Mouse (Mus musculus): ENCODE data around the gene Atoh7. TPM values are rescaled to one million over a fixed set of nuclear protein-coding genes. Genes with fewer than 3 reads are reported as not detected.

Atoh7 gene
- total RNA-seq, 2 experiments from 2014 or later = not detected

DNA sequence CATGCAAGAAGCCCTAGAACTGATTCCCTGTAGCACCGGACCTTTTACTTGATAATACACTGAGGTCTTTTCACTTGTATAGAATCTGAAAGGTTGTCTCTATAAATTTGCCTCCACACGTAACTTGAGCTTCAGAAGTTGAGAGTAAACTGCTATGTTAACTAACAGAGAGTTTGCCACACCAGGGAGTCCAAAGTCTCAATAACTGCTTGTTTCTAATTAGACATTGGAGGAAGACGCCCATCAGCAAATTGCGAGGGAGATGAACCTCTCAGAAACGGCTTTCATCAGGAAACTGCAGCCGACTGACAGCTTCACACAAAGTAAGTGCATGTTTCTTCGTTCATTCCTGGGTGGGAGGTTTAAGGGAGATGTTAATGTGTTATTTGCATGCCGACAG lies 33.9 kb upstream of the Atoh7 start:
- no peak overlapping the region for H3K27ac ChIP-seq
- no peak for TF ChIP-seq CTCF (IDR thresholded peaks at IDR 0.05)
- no peak for DNase-seq
- intact Hi-C loops (cut with DNase I) = loop anchor here (2.0 kb wide), 1 partner anchor 41 kb away; the partner anchor contains the start of genes Hnrnph3 and Pbld2
- no peak overlapping the region for H3K4me3 ChIP-seq

- intact Hi-C loops (cut with DNase I) = loop anchor here (2.0 kb wide), 1 partner anchor 41 kb away; the partner anchor contains the start of genes Hnrnph3 and Pbld2
- peak; percentile 94; the same call in 1 of the 2 replicates for TF ChIP-seq CTCF (IDR thresholded peaks at IDR 0.05)
- Histone ChIP-seq H3K27ac (no peak overlapping the region), H3K4me3 (no peak overlapping the region)
- peak; percentile 87 for DNase-seq
Measured at GRCm38 (mm10) chr10:63065988-63066387, 33.5 kb upstream of the Atoh7 start.

- no peak for DNase-seq
- intact Hi-C loops (cut with DNase I) = no loop called here
- no peak overlapping the region for H3K27ac ChIP-seq
- no peak overlapping the region for H3K4me3 ChIP-seq
- TF ChIP-seq CTCF (IDR thresholded peaks at IDR 0.05) = no peak
Measured at GRCm38 (mm10) chr10:63086304-63086703, 13.1 kb upstream of the Atoh7 start.

DNA sequence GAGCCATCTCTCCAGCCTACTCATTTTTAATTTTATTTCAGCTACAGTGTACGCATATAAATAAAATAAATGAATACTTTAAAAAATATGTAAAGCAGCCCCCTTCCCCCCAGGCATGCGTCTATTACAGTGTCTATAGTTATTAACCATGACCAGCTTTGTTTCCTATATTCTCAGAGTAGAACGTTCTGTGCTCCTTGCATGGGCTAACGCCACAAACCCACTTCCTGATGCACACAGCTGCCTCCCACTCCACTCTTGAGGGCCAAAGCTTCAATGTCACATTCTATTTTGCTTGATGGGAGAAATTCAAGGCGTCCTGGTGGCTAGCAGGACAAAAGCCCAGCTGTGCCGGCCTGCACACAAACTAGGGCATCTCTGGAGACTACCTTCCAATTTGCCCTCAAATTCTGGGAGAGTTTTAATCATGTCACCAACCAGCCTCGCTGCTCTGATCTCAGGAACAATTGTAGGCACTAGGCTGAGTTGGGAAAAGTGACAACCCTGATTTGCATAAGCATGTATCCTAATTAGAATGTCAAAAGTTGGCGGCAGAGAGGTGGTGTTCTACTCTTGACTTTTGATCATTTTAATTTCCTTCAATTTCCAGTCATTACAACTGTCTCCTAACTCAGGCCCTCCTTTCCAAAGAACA lies 10.2 kb upstream of the Atoh7 start:
- Histone ChIP-seq H3K27ac (no peak overlapping the region), H3K4me3 (peak overlapping the region; percentile 49)
- intact Hi-C loops (cut with DNase I) = no loop called here
- no peak for TF ChIP-seq CTCF (IDR thresholded peaks at IDR 0.05)
- no peak for DNase-seq

- intact Hi-C loops (cut with DNase I) = no loop called here
- Histone ChIP-seq H3K4me3 (peak overlapping the region; percentile 49), H3K27ac (no peak overlapping the region)
- no peak for DNase-seq
- no peak for TF ChIP-seq CTCF (IDR thresholded peaks at IDR 0.05)
Measured at GRCm38 (mm10) chr10:63089758-63090571, 9.5 kb upstream of the Atoh7 start.

- Histone ChIP-seq H3K4me3 (no peak overlapping the region), H3K27ac (no peak overlapping the region)
- intact Hi-C loops (cut with DNase I) = no loop called here
- TF ChIP-seq CTCF (IDR thresholded peaks at IDR 0.05) = no peak
- no peak for DNase-seq
Measured at GRCm38 (mm10) chr10:63091915-63092314, 7.5 kb upstream of the Atoh7 start.

DNA sequence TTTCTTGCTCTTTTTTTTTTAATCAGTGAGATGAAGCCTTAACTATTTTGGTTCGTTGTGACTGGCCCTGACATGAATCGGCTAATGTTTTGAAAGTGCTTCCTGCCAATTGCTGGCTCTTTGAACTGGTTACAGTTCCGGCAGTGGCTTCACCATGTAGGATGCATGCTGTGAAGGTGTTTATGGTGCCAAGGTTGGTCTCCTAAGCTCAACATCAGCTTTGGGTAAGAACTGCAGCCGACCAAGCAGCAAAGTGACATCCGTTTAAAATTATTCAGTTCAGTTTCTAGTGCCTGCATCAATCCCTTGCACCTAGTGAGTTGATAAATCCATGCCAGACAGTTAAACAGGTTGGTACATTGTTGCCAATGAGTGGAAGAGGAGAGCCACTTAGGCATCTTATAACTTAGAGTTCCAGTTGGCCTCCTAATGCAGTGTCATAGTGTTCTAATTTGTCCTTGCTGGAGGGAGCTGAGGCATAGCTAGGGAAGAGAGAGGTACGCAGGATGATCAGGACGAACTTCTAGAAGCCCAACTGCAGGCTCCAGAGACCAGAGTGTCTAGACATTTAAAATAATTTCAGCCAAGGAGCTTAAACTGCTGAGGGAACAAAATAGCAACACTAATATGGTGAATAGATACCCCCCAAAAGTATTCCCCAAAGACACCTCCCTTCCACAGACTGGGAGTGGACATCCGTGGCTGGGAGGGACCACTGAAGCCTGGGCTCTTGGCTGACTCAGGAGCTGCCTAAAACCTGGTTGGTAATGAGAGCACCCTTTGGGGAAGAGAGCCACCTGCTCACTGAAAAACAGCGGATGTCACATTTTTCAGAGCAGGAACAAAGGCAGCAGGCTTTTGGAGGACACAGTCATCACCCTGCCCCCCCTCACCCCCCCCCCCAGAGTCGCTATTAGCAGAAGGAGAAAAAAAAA lies 6.6 kb upstream of the Atoh7 start:
- Histone ChIP-seq H3K27ac (no peak overlapping the region), H3K4me3 (no peak overlapping the region)
- DNase-seq = no peak
- intact Hi-C loops (cut with DNase I) = no loop called here
- TF ChIP-seq CTCF (IDR thresholded peaks at IDR 0.05) = no peak

- DNase-seq = no peak
- Histone ChIP-seq H3K27ac (no peak overlapping the region), H3K4me3 (no peak overlapping the region)
- intact Hi-C loops (cut with DNase I) = no loop called here
- no peak for TF ChIP-seq CTCF (IDR thresholded peaks at IDR 0.05)
Measured at GRCm38 (mm10) chr10:63096757-63097156, 2.7 kb upstream of the Atoh7 start.

DNA sequence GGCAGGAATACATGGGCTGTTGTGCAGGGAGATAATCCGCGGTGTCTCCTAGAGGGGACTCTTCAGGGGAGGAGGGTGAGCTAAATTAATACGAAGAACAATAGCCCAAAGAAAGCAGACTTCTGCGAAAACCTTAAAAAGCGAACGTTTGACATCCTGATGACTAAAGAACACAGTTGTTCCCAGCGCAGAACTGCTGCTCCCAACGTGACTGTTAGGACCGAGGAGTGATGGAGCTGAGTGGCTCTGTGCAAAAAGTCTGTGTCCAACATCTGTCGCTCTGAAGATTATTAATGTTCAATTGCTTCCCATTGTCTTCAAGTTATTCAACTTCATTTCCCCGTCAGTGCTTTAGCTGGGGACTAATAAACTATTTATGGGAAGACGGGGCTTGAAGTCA lies 1.3 kb upstream of the Atoh7 start:
- no peak for TF ChIP-seq CTCF (IDR thresholded peaks at IDR 0.05)
- intact Hi-C loops (cut with DNase I) = no loop called here
- Histone ChIP-seq H3K27ac (no peak overlapping the region), H3K4me3 (no peak overlapping the region)
- no peak for DNase-seq

GRCm38 (mm10) chr10:63099941-63100562 lies 601 bp downstream of the Atoh7 start:
- TF ChIP-seq CTCF (IDR thresholded peaks at IDR 0.05) = no peak
- intact Hi-C loops (cut with DNase I) = no loop called here
- Histone ChIP-seq H3K27ac (no peak overlapping the region), H3K4me3 (peak overlapping the region; percentile 72)
- DNase-seq = peak; percentile 73

DNA sequence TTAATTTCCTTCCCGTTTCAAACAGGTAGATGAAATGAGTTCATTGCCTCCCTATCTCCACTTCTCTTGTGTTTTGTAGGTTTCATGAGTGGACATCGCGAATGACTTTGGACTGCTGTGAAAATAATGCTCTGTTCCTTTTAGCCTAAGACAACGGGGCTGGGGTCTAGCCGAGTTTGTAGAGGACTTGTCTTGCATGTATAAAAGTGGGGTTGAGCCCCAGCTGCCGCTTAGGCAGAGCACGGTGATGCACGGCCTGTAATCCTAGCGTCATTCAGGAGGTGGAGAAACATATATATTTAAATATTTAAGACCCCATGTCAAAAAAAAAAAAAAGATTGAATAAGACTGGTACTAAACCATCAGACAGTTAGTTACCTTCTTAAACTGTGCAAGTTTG lies 1.2 kb downstream of the Atoh7 start:
- peak overlapping the region; percentile 72 for H3K4me3 ChIP-seq
- no peak for DNase-seq
- TF ChIP-seq CTCF (IDR thresholded peaks at IDR 0.05) = no peak
- intact Hi-C loops (cut with DNase I) = no loop called here
- no peak overlapping the region for H3K27ac ChIP-seq

DNA sequence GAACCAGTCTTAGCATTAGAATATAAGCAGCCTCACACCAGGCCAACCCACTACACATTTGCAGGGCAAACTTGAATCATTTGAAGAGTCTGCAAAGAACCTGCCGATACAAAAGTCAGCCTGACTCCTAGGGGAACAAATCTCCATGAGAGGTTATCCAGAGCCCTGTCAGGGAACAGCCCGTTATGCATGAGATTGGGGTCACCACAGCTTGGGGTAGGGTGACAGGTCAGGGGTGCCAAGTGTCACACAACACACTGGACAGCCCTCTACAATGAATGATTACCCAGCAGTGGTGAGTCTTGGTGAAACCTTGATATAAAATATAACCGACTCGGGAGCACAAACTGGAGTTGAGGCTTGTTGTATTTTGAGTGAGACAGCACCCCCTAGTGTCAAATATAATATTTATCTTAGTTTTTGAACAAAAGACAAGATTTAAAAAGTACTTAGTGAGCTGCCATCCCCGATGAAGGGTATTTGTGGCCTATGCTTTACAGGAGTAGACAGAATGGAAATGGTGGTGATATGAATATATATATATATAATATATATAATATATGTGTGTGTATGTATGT lies 13.7 kb downstream of the Atoh7 start:
- no peak for DNase-seq
- H3K27ac ChIP-seq = no peak overlapping the region
- intact Hi-C loops (cut with DNase I) = loop anchor here (10.0 kb wide), 1 partner anchor 88 kb away; the partner anchor contains the start of genes Hnrnph3 and Pbld2
- TF ChIP-seq CTCF (IDR thresholded peaks at IDR 0.05) = peak; percentile 54
- no peak overlapping the region for H3K4me3 ChIP-seq

All from gastrocnemius, adult 2 months (tissue).